ENCODE assay signal across 8 mouse cellular contexts in genomic region chr7:130546791-130547484, GRCm38 (mm10). TPM values are rescaled to one million over a fixed set of nuclear protein-coding genes. Genes with fewer than 3 reads are reported as not detected.
A peak's percentile ranks its signal among the peaks of the same experiment; 100 is the strongest.
DNase-seq lines count a peak whose midpoint lies in the region; ATAC-seq and TF ChIP-seq lines count a peak whose summit lies in the region.

No protein-coding gene starts in this region.

- TF ChIP-seq CTCF in E14TG2a.4 (conservative IDR thresholded peaks at IDR 0.05; ENCODE audit: low read length) = no peak
- TF ChIP-seq CTCF in heart, postnatal 0 days (IDR thresholded peaks at IDR 0.05; ENCODE audit: low read depth) = peak; percentile 86
- peak; percentile 80; the same call in 1 of the 2 replicates for TF ChIP-seq CTCF in testis, adult 2 months (IDR thresholded peaks at IDR 0.05; ENCODE audit: control insufficient read depth, insufficient read depth, insufficient replicate concordance, low read depth, low read length)

- H3K27me3 ChIP-seq in E14TG2a.4 (ENCODE audit: insufficient read depth, low read length) = peaks cover 4% of the 10 kb centered on the region; the same call in 1 of the 2 replicates
- no peaks in the 10 kb centered on the region for H3K27me3 ChIP-seq in forebrain, embryonic 12.5 days
- no peaks in the 10 kb centered on the region for H3K27me3 ChIP-seq in heart, postnatal 0 days (ENCODE audit: control insufficient read depth, insufficient read depth, low read length)
- no peaks in the 10 kb centered on the region for H3K27me3 ChIP-seq in liver, embryonic 16.5 days (ENCODE audit: control insufficient read depth, insufficient read depth, low read depth, low read length)
- no peaks in the 10 kb centered on the region for H3K27me3 ChIP-seq in neural tube, embryonic 13.5 days
- no peaks in the 10 kb centered on the region for H3K27me3 ChIP-seq in testis, adult 2 months (ENCODE audit: control insufficient read depth, insufficient read depth, low read length)

- DNase-seq in c-Kit-positive CD71-positive TER-119-positive erythroid progenitor cells, embryonic 14.5 days (ENCODE audit: low spot score) = peak; percentile 86
- peak; percentile 91 for DNase-seq in heart, postnatal 0 days (ENCODE audit: low spot score)
- peak; percentile 96 to 97 for DNase-seq in kidney, postnatal 4 days

- peak; percentile 78 for TF ChIP-seq POLR2A in testis, adult 2 months (IDR thresholded peaks at IDR 0.05; ENCODE audit: control insufficient read depth, low read depth, low read length)

- H3K4me2 ChIP-seq in forebrain, embryonic 12.5 days = peak overlapping the region; percentile 83
- H3K4me2 ChIP-seq in heart, postnatal 0 days (ENCODE audit: low read depth, low read length) = peak overlapping the region; percentile 78
- peak overlapping the region; percentile 78 for H3K4me2 ChIP-seq in liver, embryonic 16.5 days (ENCODE audit: low read depth, low read length)
- H3K4me2 ChIP-seq in neural tube, embryonic 13.5 days = peak overlapping the region; percentile 75

- TF ChIP-seq EP300 in heart, postnatal 0 days (IDR thresholded peaks at IDR 0.05; ENCODE audit: low read depth) = 0 out of 2 replicates have a peak, but pooled peaks have one; percentile 23

- ATAC-seq in forebrain, embryonic 12.5 days (ENCODE audit: low FRiP score) = peak; percentile 96
- peak; percentile 94 for ATAC-seq in heart, postnatal 0 days (ENCODE audit: insufficient read depth, low read depth)
- peak; percentile 95 for ATAC-seq in liver, embryonic 16.5 days (ENCODE audit: low read depth)
- ATAC-seq in neural tube, embryonic 13.5 days (ENCODE audit: low read depth) = peak; percentile 96

- H3K9ac ChIP-seq in forebrain, embryonic 12.5 days = peak overlapping the region; percentile 95
- peak overlapping the region; percentile 86 for H3K9ac ChIP-seq in heart, postnatal 0 days (replicated peaks; ENCODE audit: low read depth, low read length)
- H3K9ac ChIP-seq in liver, embryonic 16.5 days (ENCODE audit: low read depth, low read length) = peak overlapping the region; percentile 99
- H3K9ac ChIP-seq in neural tube, embryonic 13.5 days = peak overlapping the region; percentile 90

- peak overlapping the region; percentile 99 for H3K27ac ChIP-seq in forebrain, embryonic 12.5 days
- H3K27ac ChIP-seq in heart, postnatal 0 days (ENCODE audit: low read depth) = peak overlapping the region; percentile 99
- peak overlapping the region; percentile 99 for H3K27ac ChIP-seq in liver, embryonic 16.5 days (ENCODE audit: low read length)
- peak overlapping the region; percentile 97 for H3K27ac ChIP-seq in neural tube, embryonic 13.5 days (replicated peaks)
- peak overlapping the region; percentile 97 for H3K27ac ChIP-seq in testis, adult 2 months (ENCODE audit: control insufficient read depth, insufficient read depth, low read depth, low read length)

- H3K4me3 ChIP-seq in E14TG2a.4 (replicated peaks; ENCODE audit: low read length) = peak overlapping the region; percentile 91
- peak overlapping the region; percentile 89 for H3K4me3 ChIP-seq in forebrain, embryonic 12.5 days (replicated peaks)
- H3K4me3 ChIP-seq in heart, postnatal 0 days (ENCODE audit: low read depth, low read length) = peak overlapping the region; percentile 94
- H3K4me3 ChIP-seq in liver, embryonic 16.5 days (ENCODE audit: low read depth, low read length) = peak overlapping the region; percentile 95
- peak overlapping the region; percentile 87 for H3K4me3 ChIP-seq in neural tube, embryonic 13.5 days
- peak overlapping the region; percentile 92 for H3K4me3 ChIP-seq in testis, adult 2 months (ENCODE audit: control insufficient read depth, low read depth, low read length)

- under 1% methylated on average over 79 of the region's 84 CpGs for WGBS in forebrain, embryonic 12.5 days
- under 1% methylated on average over 84 of the region's 84 CpGs for WGBS in heart, postnatal 0 days
- WGBS in liver, embryonic 16.5 days (ENCODE audit: insufficient replicate concordance) = under 1% methylated on average over 79 of the region's 84 CpGs
- 0% methylated on average over 84 of the region's 84 CpGs for WGBS in neural tube, embryonic 13.5 days

- peaks cover 51% of the 10 kb centered on the region for H3K4me1 ChIP-seq in E14TG2a.4 (replicated peaks; ENCODE audit: low read depth, low read length)
- H3K4me1 ChIP-seq in forebrain, embryonic 12.5 days = peaks cover 18% of the 10 kb centered on the region
- H3K4me1 ChIP-seq in heart, postnatal 0 days (ENCODE audit: control insufficient read depth, insufficient read depth) = peaks cover 11% of the 10 kb centered on the region
- peaks cover 19% of the 10 kb centered on the region for H3K4me1 ChIP-seq in liver, embryonic 16.5 days (ENCODE audit: control insufficient read depth, low read depth, low read length)
- H3K4me1 ChIP-seq in neural tube, embryonic 13.5 days (replicated peaks) = peaks cover 16% of the 10 kb centered on the region
- H3K4me1 ChIP-seq in testis, adult 2 months (ENCODE audit: control insufficient read depth, insufficient read depth, low read length) = peaks cover 11% of the 10 kb centered on the region

- H3K9me3 ChIP-seq in E14TG2a.4 (ENCODE audit: low read length) = no peaks in the 10 kb centered on the region
- no peaks in the 10 kb centered on the region for H3K9me3 ChIP-seq in forebrain, embryonic 12.5 days
- no peaks in the 10 kb centered on the region for H3K9me3 ChIP-seq in heart, postnatal 0 days (replicated peaks; ENCODE audit: control insufficient read depth, low read length)
- H3K9me3 ChIP-seq in liver, embryonic 16.5 days (replicated peaks; ENCODE audit: control insufficient read depth, low read length) = no peaks in the 10 kb centered on the region
- H3K9me3 ChIP-seq in neural tube, embryonic 13.5 days = no peaks in the 10 kb centered on the region

- peaks cover 40% of the 10 kb centered on the region for H3K36me3 ChIP-seq in E14TG2a.4 (ENCODE audit: insufficient read depth, low read length)
- H3K36me3 ChIP-seq in forebrain, embryonic 12.5 days (replicated peaks) = peaks cover 29% of the 10 kb centered on the region
- H3K36me3 ChIP-seq in heart, postnatal 0 days (replicated peaks; ENCODE audit: control insufficient read depth, insufficient read depth, low read length) = peaks cover 35% of the 10 kb centered on the region
- H3K36me3 ChIP-seq in liver, embryonic 16.5 days (ENCODE audit: control insufficient read depth, insufficient read depth) = peaks cover 21% of the 10 kb centered on the region
- H3K36me3 ChIP-seq in neural tube, embryonic 13.5 days = peaks cover 31% of the 10 kb centered on the region
- peaks cover 3% of the 10 kb centered on the region; the same call in 1 of the 2 replicates for H3K36me3 ChIP-seq in testis, adult 2 months (ENCODE audit: control insufficient read depth, insufficient read depth, low read length)

RNA-seq across cellular contexts. Expression of gene Nsmce4a, which starts 26.0 kb away (rescaled TPM):
- polyA plus RNA-seq in forebrain, embryonic 12.5 days (2016; fragmentation: Nextera tagmentation; extraction: Ambion mirVana) = 172 and 182 TPM in 2 replicates
- 56.9 and 72.7 TPM in 2 replicates for total RNA-seq in heart, postnatal 0 days (2014; rRNA removed; ENCODE audit: low replicate concordance)
- 96.9 and 107 TPM in 2 replicates for polyA plus RNA-seq in heart, postnatal 0 days (2015; fragmentation: Nextera tagmentation; extraction: Ambion mirVana)
- 71.7 and 77.4 TPM in 2 replicates for polyA plus RNA-seq in liver, embryonic 16.5 days (2015; fragmentation: Nextera tagmentation; extraction: Ambion mirVana)
- 104 and 107 TPM in 2 replicates for polyA plus RNA-seq in neural tube, embryonic 13.5 days (2015; fragmentation: Nextera tagmentation; extraction: Ambion mirVana)
- polyA plus RNA-seq in testis, adult 2 months (2012; rRNA removed) = 13.6 and 15.9 TPM in 2 replicates

RNA-seq across cellular contexts. Expression of gene Ate1, which starts 26.8 kb away (rescaled TPM):
- polyA plus RNA-seq in forebrain, embryonic 12.5 days (2016; fragmentation: Nextera tagmentation; extraction: Ambion mirVana) = 66.9 and 67.2 TPM in 2 replicates
- 31.0 and 32.4 TPM in 2 replicates for total RNA-seq in heart, postnatal 0 days (2014; rRNA removed; ENCODE audit: low replicate concordance)
- 65.1 and 66.3 TPM in 2 replicates for polyA plus RNA-seq in heart, postnatal 0 days (2015; fragmentation: Nextera tagmentation; extraction: Ambion mirVana)
- 19.2 and 19.4 TPM in 2 replicates for polyA plus RNA-seq in liver, embryonic 16.5 days (2015; fragmentation: Nextera tagmentation; extraction: Ambion mirVana)
- 90.9 and 99.1 TPM in 2 replicates for polyA plus RNA-seq in neural tube, embryonic 13.5 days (2015; fragmentation: Nextera tagmentation; extraction: Ambion mirVana)
- polyA plus RNA-seq in testis, adult 2 months (2012; rRNA removed) = 18.3 and 19.4 TPM in 2 replicates

RNA-seq across cellular contexts. Expression of gene Tacc2, which starts 30.3 kb away (rescaled TPM):
- polyA plus RNA-seq in forebrain, embryonic 12.5 days (2016; fragmentation: Nextera tagmentation; extraction: Ambion mirVana) = 54.8 and 57.3 TPM in 2 replicates
- 64.7 and 83.8 TPM in 2 replicates for total RNA-seq in heart, postnatal 0 days (2014; rRNA removed; ENCODE audit: low replicate concordance)
- 33.7 and 39.0 TPM in 2 replicates for polyA plus RNA-seq in heart, postnatal 0 days (2015; fragmentation: Nextera tagmentation; extraction: Ambion mirVana)
- polyA plus RNA-seq in liver, embryonic 16.5 days (2015; fragmentation: Nextera tagmentation; extraction: Ambion mirVana) = 2.2 and 3.3 TPM in 2 replicates
- polyA plus RNA-seq in neural tube, embryonic 13.5 days (2015; fragmentation: Nextera tagmentation; extraction: Ambion mirVana) = 76.7 and 77.9 TPM in 2 replicates
- 6.5 and 8.6 TPM in 2 replicates for polyA plus RNA-seq in testis, adult 2 months (2012; rRNA removed)

Comparison
In these comparisons a context has a peak if more than half of its experiments do, and no peak if none do; other contexts are left out.
1. Peak in every context shown above with its lines: DNase-seq, ATAC-seq, H3K4me3 ChIP-seq and H3K27ac ChIP-seq.